Mouse (Mus musculus) thymus, adult 18-20 months (tissue): ENCODE data around the gene Pcsk4.
"Not testable (repeated sequence)": the region's sequence is repeated elsewhere in the genome, so short reads cannot be mapped to it uniquely, and the experiment has no call there.

Source experiments
- DNase-seq, 2 experiments: peaks; one replicate each; pipeline ENCODE4 v3.0.0; 2022; ENCODE audit warnings: mixed read lengths in 2 of 2

The Pcsk4 gene

GRCm38 (mm10) chr10:80347514-80347967 is 18.2 kb upstream of the Pcsk4 start:
- no peak for DNase-seq

DNA sequence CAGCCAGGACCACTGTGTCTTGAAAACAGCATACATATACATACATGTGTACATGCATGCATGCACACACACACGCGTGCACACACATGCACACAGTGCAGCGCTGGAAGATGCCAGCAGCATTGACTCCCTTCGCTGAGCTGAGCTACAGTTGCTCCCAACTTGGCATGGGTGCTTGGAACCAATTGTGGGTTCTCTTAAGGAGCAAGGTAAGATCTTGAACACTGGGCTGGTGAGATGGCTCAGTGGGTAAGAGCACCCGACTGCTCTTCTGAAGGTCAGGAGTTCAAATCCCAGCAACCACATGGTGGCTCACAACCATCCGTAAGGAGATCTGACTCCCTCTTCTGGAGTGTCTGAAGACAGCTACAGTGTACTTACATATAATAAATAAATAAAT is 16.6 kb upstream of the Pcsk4 start:
- DNase-seq: not testable (repeated sequence)

DNA sequence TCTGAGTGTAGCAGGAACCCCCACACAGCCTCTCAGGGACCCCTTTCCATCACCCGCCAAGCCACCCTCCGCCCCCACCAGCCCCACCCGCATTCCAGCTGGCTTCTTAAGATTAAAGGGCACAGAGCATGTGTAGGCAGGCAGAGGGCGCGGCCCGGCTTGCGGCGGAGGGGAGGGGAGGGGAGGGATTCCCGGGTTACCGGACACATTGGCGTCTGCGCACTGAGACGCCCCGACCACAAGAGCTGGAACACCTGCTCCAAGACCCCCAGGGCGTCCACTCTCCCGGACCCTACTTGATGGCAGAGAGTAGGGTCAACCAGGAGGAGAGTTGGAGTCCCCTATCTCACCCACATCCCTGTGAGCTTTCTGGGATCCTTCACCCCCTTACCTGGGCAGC is 15.8 kb upstream of the Pcsk4 start:
- no peak for DNase-seq

DNA sequence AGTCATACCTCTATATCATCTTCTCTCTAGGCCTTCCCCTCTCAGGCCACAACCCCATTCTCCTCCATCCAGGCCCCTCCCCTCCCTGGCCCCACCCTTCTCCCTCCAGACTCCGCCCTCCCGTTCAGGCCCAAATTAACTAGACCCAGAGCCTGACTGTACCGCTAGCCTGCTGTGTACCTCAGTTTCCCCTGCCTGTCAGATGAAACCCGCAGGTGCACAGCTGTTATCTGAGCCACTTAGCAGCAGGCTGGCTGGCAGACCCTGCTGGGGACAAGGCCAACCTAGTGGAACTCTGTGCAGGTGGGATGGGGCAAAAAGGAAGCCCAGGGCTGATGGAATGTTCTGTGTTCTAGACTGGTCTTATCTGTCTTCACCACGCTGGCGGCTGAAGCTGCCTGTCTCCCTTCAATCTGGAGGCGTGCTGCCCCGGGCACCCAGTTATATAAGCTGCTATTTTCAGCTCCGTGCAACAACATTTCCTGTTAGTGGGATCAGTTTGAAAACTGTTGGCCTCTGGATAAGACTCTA is 14.9 kb upstream of the Pcsk4 start:
- no peak for DNase-seq

DNA sequence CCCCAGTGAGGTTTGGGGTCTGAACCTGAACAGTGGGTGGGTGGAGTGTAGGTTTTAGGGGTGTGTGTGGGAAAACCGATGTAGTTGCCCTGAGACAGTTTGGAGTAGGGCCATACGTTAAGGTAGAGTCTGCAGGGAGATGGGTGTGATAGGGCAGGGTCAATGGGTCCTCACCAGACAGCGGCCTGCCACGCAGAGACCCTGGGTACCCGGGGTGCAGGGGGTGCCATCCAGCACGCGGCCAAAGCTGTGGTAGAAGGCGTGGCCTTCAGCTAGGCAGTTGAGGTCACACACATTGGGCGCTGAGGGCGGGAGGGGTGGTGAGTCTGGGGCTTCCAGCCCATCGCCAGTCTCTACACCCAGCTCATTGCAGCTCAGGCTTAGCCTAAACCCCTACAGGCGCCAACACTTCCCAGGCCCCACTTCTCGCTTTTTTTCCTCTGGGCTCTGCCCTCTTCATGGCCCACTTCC is 14.2 kb upstream of the Pcsk4 start:
- no peak for DNase-seq

- DNase-seq: no peak
Measured at GRCm38 (mm10) chr10:80342749-80343424, 13.6 kb upstream of the Pcsk4 start.

GRCm38 (mm10) chr10:80342305-80342748 is 13.0 kb upstream of the Pcsk4 start:
- no peak for DNase-seq

GRCm38 (mm10) chr10:80341491-80342304 is 12.4 kb upstream of the Pcsk4 start:
- DNase-seq: no peak

DNA sequence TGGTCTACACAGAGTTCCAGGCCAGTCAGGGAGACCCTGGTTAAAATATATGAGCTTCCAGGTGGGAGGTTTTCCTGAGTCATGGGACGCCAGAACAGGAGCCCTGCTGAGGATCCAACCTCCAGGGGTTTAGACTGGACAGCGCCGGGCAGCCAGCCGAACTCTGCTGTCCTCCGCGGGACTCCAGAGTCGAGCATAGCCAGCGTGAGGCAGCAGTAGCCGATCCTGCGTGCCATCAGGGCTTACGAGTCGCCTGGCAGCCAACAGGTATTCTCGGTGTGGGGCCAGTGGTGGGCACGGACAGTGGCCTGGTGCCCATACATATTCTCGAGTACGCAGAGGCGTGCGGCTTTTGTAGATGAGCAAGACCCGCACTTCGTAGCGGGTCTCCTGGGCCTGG is 11.7 kb upstream of the Pcsk4 start:
- DNase-seq: no peak

DNA sequence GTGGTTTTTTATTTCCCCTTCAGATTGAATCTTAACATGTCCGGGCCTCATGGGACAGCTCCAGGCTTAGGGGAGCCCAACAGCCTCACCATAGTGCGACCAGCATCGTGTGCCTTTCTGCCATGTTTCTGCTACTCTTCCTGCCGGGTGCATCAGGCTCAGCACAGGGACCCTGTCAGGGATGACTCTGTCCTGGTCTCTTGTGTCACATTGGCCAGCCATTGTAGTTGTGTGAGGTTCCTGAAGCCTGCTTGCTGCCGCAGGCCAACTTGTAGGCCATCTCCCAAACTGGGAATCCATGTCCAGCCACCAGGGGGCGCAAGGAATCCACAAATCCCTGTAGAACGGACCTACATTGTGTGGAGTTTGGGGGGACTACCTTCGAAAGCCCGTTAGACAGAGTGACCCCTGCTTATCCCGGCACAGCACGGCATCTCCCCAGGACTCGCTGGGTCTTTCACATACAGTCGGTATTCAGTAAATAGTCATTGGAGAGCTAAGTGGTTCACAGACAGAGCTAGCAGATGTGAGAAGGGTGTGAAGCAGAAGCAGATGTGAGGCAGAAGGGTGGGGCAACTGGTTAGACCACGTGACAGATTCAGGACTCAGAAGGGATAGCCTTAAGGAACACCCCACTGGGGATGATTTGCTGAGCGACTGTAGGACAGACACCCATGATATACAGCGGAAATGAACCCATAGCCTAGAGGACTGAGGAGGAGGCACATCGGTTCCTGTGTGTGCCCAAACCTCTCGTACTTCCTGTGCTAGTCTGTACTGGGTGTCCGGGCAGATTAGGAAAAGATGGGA is 10.8 kb upstream of the Pcsk4 start:
- peak; percentile 50 to 52 for DNase-seq

DNA sequence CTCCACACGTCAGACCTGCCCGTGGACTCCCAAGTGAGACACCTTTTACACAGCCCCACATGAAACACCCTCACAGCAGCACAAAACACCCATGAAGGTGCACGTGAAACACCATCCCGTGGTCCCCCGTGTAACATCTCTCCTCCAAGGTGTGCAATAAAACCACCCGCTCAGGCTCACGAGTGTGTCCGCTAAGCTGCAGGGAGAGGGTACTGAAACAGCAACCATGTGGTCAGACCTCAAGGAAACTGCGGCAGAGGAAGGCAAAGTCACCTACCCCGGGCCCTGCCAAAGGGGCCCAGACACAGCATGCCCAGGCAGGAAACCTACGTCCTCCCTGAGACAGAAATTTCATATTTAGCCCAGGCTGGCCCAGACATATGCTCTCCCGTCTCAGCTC is 7.0 kb upstream of the Pcsk4 start:
- DNase-seq: no peak

DNA sequence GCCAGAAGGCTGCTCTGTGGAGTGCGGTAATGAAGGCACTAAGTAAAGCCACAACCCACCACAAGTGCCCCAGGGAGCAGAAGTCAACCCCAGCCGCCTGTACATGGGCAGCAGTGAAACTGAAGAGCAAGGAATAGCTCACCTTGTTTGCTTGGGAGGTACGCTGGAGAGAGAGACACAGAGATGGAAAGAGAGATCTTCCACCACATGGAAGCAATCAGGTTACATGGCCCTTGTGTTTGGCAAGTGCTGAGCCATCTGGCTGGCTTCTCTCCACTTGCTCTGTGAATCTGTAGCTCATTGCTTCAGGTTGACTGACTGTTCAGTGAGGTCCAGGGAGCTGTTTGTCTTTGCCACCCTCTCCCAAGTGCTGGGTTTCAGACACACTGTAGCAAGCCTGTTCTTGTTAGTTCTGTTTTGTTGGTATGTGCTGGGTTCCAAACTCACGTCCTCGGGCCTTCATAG is 3.3 kb upstream of the Pcsk4 start:
- no peak for DNase-seq

DNA sequence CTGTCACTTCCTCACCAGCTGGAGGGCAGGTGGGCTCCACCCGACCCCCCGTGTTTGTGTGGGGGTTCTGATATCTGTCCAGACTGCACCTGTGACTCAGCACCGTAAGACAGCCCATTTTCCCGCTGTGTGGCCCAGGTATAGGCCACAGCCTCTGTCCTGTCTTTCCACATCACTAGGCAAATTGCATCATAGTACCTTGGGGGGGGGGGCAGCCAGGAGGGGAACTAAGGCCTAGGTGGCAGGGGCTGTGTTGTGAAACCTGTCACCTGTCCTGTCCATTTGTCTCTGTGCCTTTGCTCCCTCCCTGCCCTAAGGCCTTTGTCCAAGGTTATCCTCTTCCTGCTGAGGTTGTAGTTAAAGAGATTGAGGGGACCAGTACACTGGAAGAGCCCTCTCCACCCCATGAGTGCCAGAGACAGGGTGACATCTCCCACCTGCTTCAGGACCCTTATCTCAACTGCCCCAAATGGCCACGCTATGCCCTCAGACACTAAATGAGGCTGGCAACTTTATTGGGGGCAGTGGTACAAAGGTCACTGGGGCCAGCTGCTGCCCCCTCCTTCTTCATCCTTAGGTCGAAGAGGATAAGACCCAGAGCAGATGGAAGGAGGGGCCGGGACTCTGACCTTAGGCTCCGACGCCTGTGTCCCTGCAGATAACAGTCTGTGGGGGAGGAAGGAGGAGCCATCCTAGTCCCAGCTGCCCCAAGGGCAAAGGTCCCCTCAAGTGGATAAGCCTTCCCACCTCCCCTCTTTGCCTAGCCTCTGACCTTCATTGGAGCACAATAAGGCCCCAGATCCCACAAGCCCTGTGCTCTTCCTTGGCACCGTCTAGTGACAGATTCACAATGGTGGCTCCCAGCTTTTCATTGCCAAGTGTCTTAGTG is 2.6 kb upstream of the Pcsk4 start:
- no peak for DNase-seq

- DNase-seq: no peak
Measured at GRCm38 (mm10) chr10:80330888-80331287, 1.6 kb upstream of the Pcsk4 start.

DNA sequence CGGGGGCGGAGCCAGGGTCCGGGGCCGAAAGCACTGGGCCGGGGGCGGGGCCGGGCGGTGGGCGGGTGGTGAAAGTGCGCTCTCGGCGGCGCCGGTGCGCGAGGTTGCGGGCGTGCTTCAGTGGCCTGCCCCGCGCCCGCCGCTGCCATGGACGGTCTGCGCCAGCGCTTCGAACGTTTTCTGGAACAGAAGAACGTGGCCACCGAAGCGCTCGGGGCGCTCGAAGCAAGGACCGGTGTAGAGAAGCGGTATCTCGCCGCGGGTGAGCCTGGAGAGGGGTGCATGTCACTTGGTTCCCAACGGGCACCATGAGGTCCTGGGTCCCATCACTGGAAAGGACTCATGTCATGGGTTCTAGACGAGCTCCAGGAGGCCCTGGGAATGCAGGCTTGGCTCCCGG is 786 bp upstream of the Pcsk4 start:
- no peak for DNase-seq

- no peak for DNase-seq
Measured at GRCm38 (mm10) chr10:80325045-80325444, 4.3 kb downstream of the Pcsk4 start.

DNA sequence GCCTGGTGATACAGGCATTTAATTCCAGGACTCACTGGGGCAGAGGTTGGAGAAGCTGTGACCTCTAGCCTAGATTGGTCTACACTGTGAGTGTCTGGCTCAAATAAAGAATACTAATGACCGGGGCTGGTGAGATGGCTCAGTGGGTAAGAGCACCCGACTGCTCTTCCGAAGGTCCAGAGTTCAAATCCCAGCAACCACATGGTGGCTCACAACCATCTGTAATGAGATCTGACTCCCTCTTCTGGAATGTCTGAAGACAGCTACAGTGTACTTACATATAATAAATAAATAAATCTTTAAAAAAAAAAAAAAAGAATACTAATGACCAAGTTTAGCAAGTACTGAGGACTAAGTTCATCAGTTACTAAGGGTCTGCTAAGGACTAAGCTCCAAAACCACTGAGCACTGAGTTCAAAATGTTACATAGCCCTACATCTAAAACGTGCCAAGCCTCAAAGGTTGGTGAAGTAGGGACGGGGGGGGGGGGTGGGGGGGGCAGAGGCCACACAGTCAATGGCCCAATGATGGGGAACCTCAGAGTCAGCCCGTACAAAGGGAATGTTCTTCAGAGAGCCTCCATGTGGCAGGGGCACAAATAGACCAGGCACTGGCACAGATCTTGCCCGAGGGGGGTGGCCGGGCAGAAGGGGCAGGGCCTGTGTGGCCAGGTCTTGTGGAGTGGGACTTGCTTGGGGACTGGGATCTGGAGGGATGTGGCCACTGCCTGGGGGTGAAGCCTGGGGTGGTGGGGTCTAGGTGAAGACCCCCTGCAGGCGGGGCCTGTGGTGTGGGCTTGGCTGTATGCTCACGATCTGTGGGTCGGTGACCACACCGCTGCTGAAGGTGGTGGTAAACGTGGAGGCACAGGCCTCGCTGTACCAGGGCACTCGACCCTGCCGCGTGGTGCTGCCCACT is 4.9 kb downstream of the Pcsk4 start:
- DNase-seq: no peak

- peak; percentile 42 to 57 for DNase-seq
Measured at GRCm38 (mm10) chr10:80323261-80324119, 5.8 kb downstream of the Pcsk4 start.

DNA sequence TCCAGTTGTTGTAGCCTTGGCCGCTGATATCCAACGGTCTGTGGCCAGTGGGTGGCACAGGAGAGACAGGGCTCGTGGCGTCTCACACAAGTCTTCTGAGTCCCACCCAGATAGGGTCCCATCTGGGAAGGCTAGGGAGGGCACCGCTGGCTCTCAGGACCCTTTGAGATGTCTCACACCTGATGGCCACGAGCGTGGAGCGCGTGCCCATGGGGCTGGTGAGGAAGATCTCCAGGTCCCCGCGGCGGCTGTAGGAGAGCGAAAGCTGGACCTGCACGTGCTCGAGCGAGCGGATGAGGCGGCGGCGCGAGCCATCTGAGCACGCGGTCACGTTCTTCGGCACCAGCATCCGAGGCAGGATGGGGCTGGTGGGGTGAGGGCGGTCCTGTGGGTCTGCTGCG is 6.5 kb downstream of the Pcsk4 start:
- no peak for DNase-seq
